Mouse (Mus musculus) embryonic facial prominence, embryonic 11.5 days (tissue): Measurements from ENCODE around the gene Csnk2b. TPM values are rescaled to one million over a fixed set of nuclear protein-coding genes. Genes with fewer than 3 reads are reported as not detected.
A peak's percentile ranks its signal among the peaks of the same experiment; 100 is the strongest.
"Not testable (repeated sequence)": the region's sequence is repeated elsewhere in the genome, so short reads cannot be mapped to it uniquely, and the experiment has no call there.

Experiments used
- ATAC-seq: fragments of 200-750 bp; cut with Nextera tagmentation; replicated peaks from 2 replicates; pipeline ENCODE4 v1.8.0; 2017; ENCODE audit warnings: low read depth; ENCODE audit not compliant: insufficient number of reproducible peaks, low FRiP score, low TSS enrichment
- DNase-seq: peaks from one replicate; pipeline ENCODE4 v3.0.0-alpha.2; 2015; ENCODE audit warnings: low spot score
- H3K27ac ChIP-seq: fragments of 300-500 bp; sonication (generic); replicated peaks from 2 replicates; pipeline ENCODE4 v1.5.1; 2014; ENCODE audit warnings: mild to moderate bottlenecking, low read depth, low read length, control low read depth
- H3K27me3 ChIP-seq: fragments of 300-500 bp; sonication (generic); 2 replicates; pipeline ENCODE4 v1.6.1; 2014; ENCODE audit warnings: mild to moderate bottlenecking, low read length, moderate library complexity, mixed read lengths; ENCODE audit not compliant: control insufficient read depth, insufficient read depth
- H3K36me3 ChIP-seq: fragments of 300-500 bp; sonication (generic); replicated peaks from 2 replicates; pipeline ENCODE4 v1.6.1; 2014; ENCODE audit warnings: low read depth, mild to moderate bottlenecking, low read length, moderate library complexity, mixed read lengths; ENCODE audit not compliant: control insufficient read depth, insufficient read depth
- H3K4me1 ChIP-seq: fragments of 300-500 bp; sonication (generic); 2 replicates; pipeline ENCODE4 v1.6.1; 2014; ENCODE audit warnings: low read length, mixed read lengths; ENCODE audit not compliant: control insufficient read depth, insufficient read depth
- H3K4me2 ChIP-seq: fragments of 300-500 bp; sonication (generic); 2 replicates; pipeline ENCODE4 v1.6.1; 2014; ENCODE audit warnings: low read depth, mild to moderate bottlenecking, control low read depth, low read length, moderate library complexity
- H3K4me3 ChIP-seq: fragments of 300-500 bp; sonication (generic); 2 replicates; pipeline ENCODE4 v1.5.1; 2014; ENCODE audit warnings: low read depth, low read length, control low read depth
- H3K9ac ChIP-seq: fragments of 300-500 bp; sonication (generic); replicated peaks from 2 replicates; pipeline ENCODE4 v1.6.1; 2014; ENCODE audit warnings: mild to moderate bottlenecking, control low read depth, low read length
- H3K9me3 ChIP-seq: fragments of 300-500 bp; sonication (generic); replicated peaks from 2 replicates; pipeline ENCODE4 v1.6.1; 2016; ENCODE audit warnings: mild to moderate bottlenecking, low read length, inconsistent platforms, mixed read lengths; ENCODE audit not compliant: control insufficient read depth
- WGBS: fragments of 180-500 bp; shearing (Covaris S2); extraction: QIAGEN DNeasy Blood & Tissue Kit; methylation state at CpG from one replicate; pipeline ENCODE4 v1.1.7; 2014; 5-methylcytosine and 5-hydroxymethylcytosine counted together
- polyA plus RNA-seq: library from polyadenylated mRNA; unstranded; fragments of >200 nt; fragmentation: Nextera tagmentation; extraction: Ambion mirVana; gene quantifications from 2 replicates; pipeline ENCODE4 v1.2.1, GENCODE M21; 2014

Csnk2b gene
- polyA plus RNA-seq, 1 experiment from 2014 or later, result 294 TPM

DNA sequence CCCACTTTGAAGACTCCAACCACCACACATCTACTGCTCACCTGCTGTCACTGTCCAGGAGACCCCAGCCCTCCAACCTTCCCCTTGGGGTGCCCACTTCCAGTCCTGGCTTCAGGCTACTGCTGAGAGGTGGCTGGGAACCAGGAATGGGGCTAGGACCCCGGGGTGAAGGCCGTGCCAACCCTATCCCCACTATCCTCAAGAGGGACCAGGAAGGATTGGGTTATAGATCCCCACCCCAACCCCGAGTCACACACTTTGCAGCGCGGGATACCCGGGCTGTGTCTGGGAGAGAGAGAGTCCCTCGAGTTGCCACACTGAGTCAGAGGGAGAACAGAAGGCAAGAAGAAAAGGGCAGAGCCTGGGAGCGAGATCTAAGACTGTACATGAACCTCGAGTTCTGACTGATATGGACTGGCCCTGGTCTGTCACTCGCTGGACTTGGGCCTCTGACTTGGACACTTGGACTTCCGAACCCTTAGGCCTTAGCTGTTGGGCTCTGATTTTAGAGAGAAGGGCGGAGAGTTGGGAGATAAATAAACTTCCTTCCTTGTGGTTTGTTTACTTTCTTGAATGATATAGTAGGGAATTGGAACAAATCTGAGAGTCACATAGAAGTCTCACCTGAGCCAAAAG lies 2.5 kb upstream of the Csnk2b start:
- not testable (repeated sequence) for ATAC-seq, H3K4me1 ChIP-seq, H3K36me3 ChIP-seq, DNase-seq, H3K27me3 ChIP-seq, H3K9ac ChIP-seq, H3K4me3 ChIP-seq, H3K4me2 ChIP-seq, H3K9me3 ChIP-seq, H3K27ac ChIP-seq
- WGBS, result 89% methylated on average over 12 of the region's 12 CpGs

DNA sequence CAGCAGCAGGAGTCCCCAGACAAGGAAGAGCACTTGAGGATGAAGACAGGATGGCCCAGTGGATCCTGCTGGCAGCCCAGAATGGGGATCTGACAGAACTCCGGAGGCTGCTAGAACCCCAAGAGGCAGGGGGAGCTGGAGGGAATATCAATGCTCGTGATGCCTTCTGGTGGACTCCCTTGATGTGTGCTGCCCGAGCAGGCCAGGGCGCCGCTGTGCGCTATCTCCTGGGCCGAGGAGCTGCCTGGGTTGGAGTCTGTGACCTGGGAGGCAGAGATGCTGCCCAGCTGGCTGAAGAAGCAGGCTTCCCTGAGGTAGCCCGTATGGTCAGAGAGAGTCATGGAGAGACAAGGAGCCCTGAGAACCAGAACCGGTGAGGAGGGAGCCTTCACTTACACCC lies 1.4 kb upstream of the Csnk2b start:
- WGBS, result 90% methylated on average over 9 of the region's 9 CpGs
- H3K27ac ChIP-seq, DNase-seq, H3K36me3 ChIP-seq, H3K9me3 ChIP-seq, ATAC-seq, H3K27me3 ChIP-seq, H3K4me3 ChIP-seq, H3K4me1 ChIP-seq, H3K9ac ChIP-seq, H3K4me2 ChIP-seq: not testable (repeated sequence)

DNA sequence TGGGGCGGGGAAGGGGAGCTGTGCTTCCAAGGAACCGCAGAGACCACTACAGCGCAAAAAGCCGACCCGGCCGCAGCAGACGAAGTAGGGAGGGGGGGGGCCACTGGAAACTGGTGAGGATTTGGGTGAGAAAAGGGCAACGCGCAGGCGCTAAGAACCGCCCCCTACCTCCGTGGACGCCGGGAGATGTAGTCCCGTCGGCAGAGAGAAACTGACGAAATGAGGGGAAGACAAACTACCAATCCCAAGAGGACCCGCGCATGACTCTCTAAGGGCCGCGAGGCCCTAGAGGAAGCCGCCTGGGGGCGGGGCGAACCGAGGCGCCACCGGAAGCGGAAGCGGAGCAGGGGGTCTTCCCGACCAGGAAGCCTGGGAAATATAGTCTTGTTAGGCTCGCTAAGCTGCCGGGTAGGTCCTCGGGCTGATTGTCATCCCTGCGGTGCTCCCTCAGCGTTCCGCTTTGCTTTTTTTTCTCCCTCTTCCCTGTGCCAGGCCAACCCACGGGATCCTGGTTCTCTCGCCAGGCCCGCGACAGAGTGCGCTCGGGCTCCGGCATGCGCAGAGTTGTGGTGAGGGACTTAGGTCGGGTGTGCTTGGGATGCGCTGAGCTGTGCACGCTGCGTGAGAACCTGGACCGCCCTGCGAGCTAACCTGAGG lies 582 bp downstream of the Csnk2b start, which contains the start of gene Gpank1:
Gpank1 (plus strand) TSS at position 313 of the 657 bp plus-strand sequence.
- under 1% methylated on average over 49 of the region's 50 CpGs for WGBS
- peak within 1 kb of the TSS; percentile 83 for H3K9ac ChIP-seq

DNA sequence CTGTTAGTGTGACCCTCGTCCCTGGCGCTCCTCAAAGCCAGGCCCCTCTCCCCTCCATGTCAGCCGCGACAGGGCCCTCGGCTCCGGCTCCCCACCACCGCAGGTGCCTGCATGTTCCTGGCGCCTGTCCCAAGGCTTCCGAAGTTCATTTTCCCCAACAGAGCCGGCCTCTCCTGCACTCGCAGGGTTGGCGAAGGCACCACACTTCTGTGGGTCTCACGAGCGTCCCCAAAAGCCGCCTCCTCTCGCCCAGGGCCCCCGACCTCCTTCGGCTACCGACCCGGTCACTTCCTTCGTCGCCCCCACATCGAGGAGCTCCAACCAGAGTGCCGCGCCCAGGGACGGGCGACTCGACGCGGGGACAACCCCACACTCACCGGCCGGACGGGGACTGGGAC lies 1.1 kb downstream of the Csnk2b start:
- H3K4me1 ChIP-seq, result peaks cover 4% of the 10 kb centered on the region; the same call in 1 of the 2 replicates
- H3K9me3 ChIP-seq, result no peaks in the 10 kb centered on the region
- no peak; the same call in 1 of the 2 replicates for ATAC-seq
- peaks cover 19% of the 10 kb centered on the region for H3K36me3 ChIP-seq
- no peak overlapping the region for H3K27ac ChIP-seq
- peak overlapping the region; percentile 83 for H3K9ac ChIP-seq
- H3K27me3 ChIP-seq, result no peaks in the 10 kb centered on the region
- H3K4me3 ChIP-seq, result peak overlapping the region; percentile 89
- peak overlapping the region; percentile 92 for H3K4me2 ChIP-seq
- WGBS, result 0% methylated on average over 33 of the region's 33 CpGs
- DNase-seq, result no peak

More for the DNA sequence above, 582 bp downstream of the Csnk2b start, which contains the start of gene Gpank1:
- Histone ChIP-seq H3K4me1 (peaks cover 4% of the 10 kb centered on the region; the same call in 1 of the 2 replicates), H3K27ac (peak within 1 kb of the TSS; percentile 77), H3K9me3 (no peaks in the 10 kb centered on the region), H3K27me3 (no peaks in the 10 kb centered on the region), H3K4me2 (peak within 1 kb of the TSS; percentile 92), H3K36me3 (peaks cover 18% of the 10 kb centered on the region), H3K4me3 (peak within 1 kb of the TSS; percentile 89)
- ATAC-seq (peak; percentile 94), DNase-seq (peak; percentile 99)

DNA sequence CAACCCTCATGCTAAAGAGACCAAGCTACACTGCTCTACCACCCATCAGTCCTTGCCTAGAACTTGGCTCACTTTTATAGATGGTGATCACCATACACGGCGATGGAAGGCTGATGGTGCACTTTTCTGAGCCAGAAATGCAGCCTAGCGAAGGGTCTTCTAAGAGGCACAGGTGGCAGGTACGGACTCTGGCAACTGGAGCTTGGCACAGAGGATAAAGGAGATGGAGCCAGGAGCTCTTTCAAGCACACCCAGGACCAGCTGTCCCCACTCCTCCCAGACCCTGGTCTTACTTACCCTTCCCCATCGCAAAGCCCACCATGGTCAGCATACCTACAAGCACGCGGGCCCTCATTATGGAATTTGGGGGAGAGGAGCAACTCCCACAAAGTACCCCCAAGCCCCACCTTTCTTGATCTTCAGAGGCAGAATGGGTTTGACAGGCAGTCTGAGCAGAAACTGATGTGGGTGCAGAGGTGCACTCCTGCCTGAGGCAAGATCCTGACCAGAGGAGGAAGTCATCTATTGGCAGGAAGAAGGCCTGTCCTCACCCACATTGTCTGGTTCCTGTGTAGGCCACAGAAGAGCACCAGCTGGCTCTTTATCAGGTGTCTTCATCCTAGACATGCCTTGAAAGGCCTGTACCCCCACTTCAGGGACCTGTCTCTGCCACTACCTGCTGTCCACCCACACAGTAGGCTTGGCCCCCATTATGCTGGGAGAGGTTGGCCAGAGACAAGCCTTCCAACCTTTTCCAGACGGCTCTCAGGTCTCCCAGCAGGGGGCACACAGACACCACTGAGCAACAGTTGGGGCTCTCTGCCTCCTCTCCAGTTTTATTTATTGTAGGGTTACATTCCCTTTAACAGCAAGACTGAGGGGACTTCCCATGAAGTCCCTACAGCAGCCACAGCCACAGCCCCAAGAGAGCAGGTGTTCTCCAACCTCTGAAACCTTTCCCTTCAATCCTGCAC lies 6.5 kb downstream of the Csnk2b start, which contains the start of gene Ly6g5b:
Ly6g5b (minus strand) TSS at position 383 of the 974 bp plus-strand sequence.
- 84% methylated on average over 8 of the region's 8 CpGs for WGBS
- H3K36me3 ChIP-seq, result peaks cover 15% of the 10 kb centered on the region

DNA sequence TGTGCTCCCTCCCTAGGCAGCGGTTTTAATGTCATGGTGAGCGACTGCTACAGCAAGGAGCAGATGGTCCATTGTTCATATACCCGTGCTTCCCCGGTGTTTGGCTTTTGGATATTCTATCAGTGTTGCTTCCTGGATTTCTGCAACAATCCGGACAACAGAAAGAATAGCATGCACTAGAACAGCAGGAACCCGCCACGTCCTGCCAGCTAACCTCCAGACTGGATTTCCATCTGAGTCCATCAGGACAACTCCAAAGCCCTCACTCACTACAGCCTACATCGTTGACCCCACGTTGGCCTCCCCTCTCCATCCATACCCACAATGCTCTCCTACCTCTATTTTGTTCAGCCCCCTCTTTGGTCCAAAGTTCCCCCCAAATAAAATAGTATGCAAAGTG lies 10.1 kb downstream of the Csnk2b start:
- 83% methylated on average over 9 of the region's 9 CpGs for WGBS
- ATAC-seq (no peak), DNase-seq (no peak)
- no peaks in the 10 kb centered on the region for H3K4me1 ChIP-seq
- no peak overlapping the region for H3K4me3 ChIP-seq
- H3K27me3 ChIP-seq, result no peaks in the 10 kb centered on the region
- H3K36me3 ChIP-seq, result peaks cover 4% of the 10 kb centered on the region
- H3K4me2 ChIP-seq, result no peak overlapping the region
- H3K27ac ChIP-seq, result no peak overlapping the region
- no peak overlapping the region for H3K9ac ChIP-seq
- H3K9me3 ChIP-seq, result no peaks in the 10 kb centered on the region

More for the DNA sequence above, 6.5 kb downstream of the Csnk2b start, which contains the start of gene Ly6g5b:
- Histone ChIP-seq H3K4me1 (peaks cover 2% of the 10 kb centered on the region; the same call in 1 of the 2 replicates), H3K4me3 (no peak within 1 kb of the TSS), H3K27me3 (no peaks in the 10 kb centered on the region), H3K27ac (no peak within 1 kb of the TSS), H3K4me2 (no peak within 1 kb of the TSS), H3K9me3 (no peaks in the 10 kb centered on the region), H3K9ac (no peak within 1 kb of the TSS)
- DNase-seq (peak; percentile 30), ATAC-seq (no peak)

DNA sequence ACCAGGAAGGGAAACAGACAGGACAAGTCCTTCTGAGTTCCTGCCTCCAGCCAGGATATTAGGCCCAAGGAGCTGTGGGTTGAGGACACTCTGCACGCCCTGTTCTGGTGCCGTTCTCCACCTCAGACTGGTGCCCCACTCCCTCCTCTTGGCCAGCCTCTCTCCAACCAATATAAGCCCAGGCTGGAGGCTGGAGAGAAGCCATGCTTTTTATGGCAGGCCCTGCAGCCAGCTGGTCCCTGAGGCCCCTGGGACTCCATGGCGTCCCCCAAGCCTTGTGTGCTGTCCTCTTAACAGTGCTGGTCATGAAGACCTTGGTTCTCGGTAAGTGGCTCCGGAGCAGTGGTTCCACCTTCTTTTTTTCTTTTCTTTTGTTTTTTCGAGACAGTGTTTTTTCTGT lies 13.8 kb downstream of the Csnk2b start, which contains the start of gene Ly6g5c:
Ly6g5c (plus strand) TSS at position 183 of the 400 bp plus-strand sequence.
- ATAC-seq (no peak; the same call in 1 of the 2 replicates), DNase-seq (no peak)
- WGBS, result 92% methylated on average over 6 of the region's 6 CpGs
- H3K9me3 ChIP-seq, result no peaks in the 10 kb centered on the region
- H3K27ac ChIP-seq, result no peak within 1 kb of the TSS
- H3K4me1 ChIP-seq, result no peaks in the 10 kb centered on the region
- H3K4me2 ChIP-seq, result no peak within 1 kb of the TSS
- no peaks in the 10 kb centered on the region for H3K36me3 ChIP-seq
- no peak within 1 kb of the TSS for H3K9ac ChIP-seq
- no peaks in the 10 kb centered on the region for H3K27me3 ChIP-seq
- H3K4me3 ChIP-seq, result no peak within 1 kb of the TSS
